Comparison of ENCODE assay signal across 17 mouse cellular contexts in the genomic region with DNA sequence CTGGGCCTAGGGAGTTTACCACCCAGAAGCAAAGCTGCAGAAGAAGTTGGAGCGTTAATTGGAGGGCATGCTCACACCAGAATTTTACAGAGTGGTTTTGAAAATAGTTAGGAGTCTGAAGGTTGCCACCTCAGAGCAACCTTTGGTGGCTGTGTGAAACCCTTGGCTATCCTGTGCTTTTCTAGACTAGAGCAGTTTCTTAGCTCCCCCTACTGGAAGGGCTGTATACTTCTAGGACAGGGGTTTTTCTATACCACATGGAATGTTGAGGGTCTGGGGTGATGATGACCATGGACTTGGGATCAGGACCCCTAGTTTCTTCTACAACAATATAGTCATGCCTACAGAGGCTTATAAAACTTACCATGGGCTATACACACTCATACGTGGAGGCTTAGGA. TPM values are rescaled to one million over a fixed set of nuclear protein-coding genes. Genes with fewer than 3 reads are reported as not detected.
DNase-seq lines count a peak whose midpoint lies in the region; ATAC-seq and TF ChIP-seq lines count a peak whose summit lies in the region.
"Had no signal": no experiment of that assay in that cellular context is flagged by ENCODE, and none has a peak within 500 bp of the region (broad histone marks: within the 10 kb centered on the region; RNA-seq: fewer than 3 reads in every experiment).

No protein-coding gene starts in this region.

- no peaks in the 10 kb centered on the region for H3K36me3 ChIP-seq in kidney, embryonic 14.5 days (ENCODE audit: control insufficient read depth, insufficient read depth, low read length)
- H3K36me3 ChIP-seq in spleen, adult 2 months (ENCODE audit: control insufficient read depth, insufficient read depth, low read length), result no peaks in the 10 kb centered on the region
- H3K36me3 ChIP-seq: embryonic facial prominence, embryonic 15.5 days; heart, embryonic 13.5 days; stomach, embryonic 15.5 days had no signal

- H3K4me1 ChIP-seq in kidney, embryonic 14.5 days (ENCODE audit: control insufficient read depth, insufficient read depth, low read length), result no peaks in the 10 kb centered on the region
- no peaks in the 10 kb centered on the region for H3K4me1 ChIP-seq in spleen, adult 2 months (ENCODE audit: control insufficient read depth, insufficient read depth, insufficient read length)
- H3K4me1 ChIP-seq: embryonic facial prominence, embryonic 15.5 days; heart, embryonic 13.5 days; stomach, embryonic 15.5 days had no signal

- no peak overlapping the region for H3K4me2 ChIP-seq in kidney, embryonic 14.5 days (replicated peaks; ENCODE audit: low read depth, low read length)
- H3K4me2 ChIP-seq: embryonic facial prominence, embryonic 15.5 days; heart, embryonic 13.5 days; stomach, embryonic 15.5 days had no signal

- no peak overlapping the region for H3K9ac ChIP-seq in kidney, embryonic 14.5 days (ENCODE audit: low read depth, low read length)
- H3K9ac ChIP-seq: embryonic facial prominence, embryonic 15.5 days; heart, embryonic 13.5 days; stomach, embryonic 15.5 days had no signal

- no peak overlapping the region for H3K4me3 ChIP-seq in kidney, embryonic 14.5 days (ENCODE audit: low read length)
- H3K4me3 ChIP-seq in spleen, adult 2 months (ENCODE audit: extremely low read depth, insufficient read depth, insufficient read length), result no peak overlapping the region
- H3K4me3 ChIP-seq: embryonic facial prominence, embryonic 15.5 days; heart, embryonic 13.5 days; stomach, embryonic 15.5 days had no signal

- peak; percentile 2; the same call in 1 of the 2 replicates for TF ChIP-seq CTCF in spleen, adult 2 months (IDR thresholded peaks at IDR 0.05; ENCODE audit: extremely low read depth, insufficient read depth, insufficient read length, insufficient replicate concordance)

- H3K27me3 ChIP-seq in kidney, embryonic 14.5 days (ENCODE audit: control insufficient read depth, insufficient read depth, low read length), result no peaks in the 10 kb centered on the region
- no peaks in the 10 kb centered on the region for H3K27me3 ChIP-seq in spleen, adult 2 months (ENCODE audit: control insufficient read depth, insufficient read depth, low read length)
- H3K27me3 ChIP-seq: embryonic facial prominence, embryonic 15.5 days; heart, embryonic 13.5 days; stomach, embryonic 15.5 days had no signal

- no peak for TF ChIP-seq POLR2A in spleen, adult 2 months (IDR thresholded peaks at IDR 0.05; ENCODE audit: low read depth, low read length)

- H3K9me3 ChIP-seq in kidney, embryonic 14.5 days (ENCODE audit: control insufficient read depth, low read length), result no peaks in the 10 kb centered on the region
- H3K9me3 ChIP-seq: embryonic facial prominence, embryonic 15.5 days; heart, embryonic 13.5 days; stomach, embryonic 15.5 days had no signal

- 86% methylated on average over 2 of the region's 2 CpGs for WGBS in kidney, embryonic 14.5 days
- 90% methylated on average over 2 of the region's 2 CpGs for WGBS in spleen, adult 2 months

- H3K27ac ChIP-seq in kidney, embryonic 14.5 days (ENCODE audit: low read depth, low read length), result no peak overlapping the region
- no peak overlapping the region for H3K27ac ChIP-seq in spleen, adult 2 months (ENCODE audit: insufficient read depth, low read length)
- H3K27ac ChIP-seq: embryonic facial prominence, embryonic 15.5 days; heart, embryonic 13.5 days; hindbrain, postnatal 0 days; stomach, embryonic 15.5 days had no signal

- ATAC-seq in kidney, embryonic 14.5 days (ENCODE audit: low FRiP score, low TSS enrichment), result no peak
- ATAC-seq: activated CD4-positive, CD25-positive, alpha-beta regulatory T cell, adult 4 months; hindbrain, postnatal 0 days had no signal

- DNase-seq in kidney, adult 9 months, result peak; percentile 18
- DNase-seq in spleen, adult 2 months (ENCODE audit: low read depth in 1 of 2, low spot score in 2 of 2), result no peak
- no peak for DNase-seq in spleen, adult 12 weeks (ENCODE audit: low spot score)
- DNase-seq in adipocyte (ENCODE audit: low spot score), result peak; percentile 30
- no peak for DNase-seq in cerebellum, postnatal 4 days (ENCODE audit: low spot score in 2 of 2)
- no peak for DNase-seq in adrenal gland, postnatal 10 days
- DNase-seq: cerebellum, postnatal 10 days; embryo, embryonic 11 days; kidney, postnatal 10 days; layer of hippocampus, adult 9-11 months; midbrain, embryonic 14.5 days had no signal

RNA-seq across cellular contexts. Expression of a gene that starts 36.3 kb away (rescaled TPM):
- polyA plus RNA-seq in kidney, embryonic 14.5 days (2014; fragmentation: Nextera tagmentation; extraction: Ambion mirVana), result 23.4 and 41.9 TPM in 2 replicates
- 2.7 and 3.0 TPM in 2 replicates for polyA plus RNA-seq in spleen, adult 2 months (2012; rRNA removed)
- 10 to 100 TPM; 27.0 to 39.8 TPM for total RNA-seq in adrenal gland, postnatal 10 days (2021)

Comparison
In these comparisons a context has a peak if more than half of its experiments do, and no peak if none do; other contexts are left out.
1. DNase-seq: peak in kidney, adult 9 months (single experiment) and adipocyte (single experiment); none in spleen, adult 2 months (0 of 2), spleen, adult 12 weeks (single experiment), cerebellum, postnatal 4 days (0 of 2) and adrenal gland, postnatal 10 days (single experiment).